Mouse (Mus musculus) heart, embryonic 12.5 days (tissue): ENCODE results near the gene Lpcat1. TPM values are rescaled to one million over a fixed set of nuclear protein-coding genes. Genes with fewer than 3 reads are reported as not detected.

Experiments
- ATAC-seq: fragments of 200-750 bp; cut with Nextera tagmentation; 2 replicates; pipeline ENCODE4 v1.8.0; 2017; ENCODE audit warnings: moderate TSS enrichment, moderate library complexity; ENCODE audit not compliant: insufficient number of reproducible peaks, low FRiP score
- H3K27ac ChIP-seq: fragments of 300-500 bp; sonication (generic); 2 replicates; pipeline ENCODE4 v1.5.1; 2016; ENCODE audit warnings: mild to moderate bottlenecking, moderate library complexity; ENCODE audit not compliant: poor library complexity, severe bottlenecking
- H3K27me3 ChIP-seq: fragments of 300-500 bp; sonication (generic); replicated peaks from 2 replicates; pipeline ENCODE4 v1.6.1; 2016; ENCODE audit warnings: mild to moderate bottlenecking, moderate library complexity
- H3K36me3 ChIP-seq: fragments of 300-500 bp; sonication (generic); 2 replicates; pipeline ENCODE4 v1.6.1; 2016; ENCODE audit warnings: mild to moderate bottlenecking, moderate library complexity
- H3K4me1 ChIP-seq: fragments of 300-500 bp; sonication (generic); replicated peaks from 2 replicates; pipeline ENCODE4 v1.6.1; 2016; ENCODE audit warnings: mild to moderate bottlenecking
- H3K4me2 ChIP-seq: fragments of 300-500 bp; sonication (generic); 2 replicates; pipeline ENCODE4 v1.6.1; 2016; ENCODE audit warnings: mild to moderate bottlenecking, moderate library complexity
- H3K4me3 ChIP-seq: fragments of 300-500 bp; sonication (generic); 2 replicates; pipeline ENCODE4 v1.5.1; 2016; ENCODE audit warnings: mild to moderate bottlenecking
- H3K9ac ChIP-seq: fragments of 300-500 bp; sonication (generic); 2 replicates; pipeline ENCODE4 v1.6.1; 2016; ENCODE audit warnings: mild to moderate bottlenecking, moderate library complexity
- H3K9me3 ChIP-seq: fragments of 300-500 bp; sonication (generic); replicated peaks from 2 replicates; pipeline ENCODE4 v1.6.1; 2016; ENCODE audit warnings: mild to moderate bottlenecking, moderate library complexity
- WGBS: fragments of 180-500 bp; shearing (Covaris S2); methylation state at CpG from one replicate; pipeline ENCODE4 v1.1.7; 2016; 5-methylcytosine and 5-hydroxymethylcytosine counted together
- polyA plus RNA-seq: library from polyadenylated mRNA; unstranded; fragments of >200 nt; fragmentation: Nextera tagmentation; extraction: Ambion mirVana; gene quantifications from 2 replicates; pipeline ENCODE4 v1.2.1, GENCODE M21; 2016

The Lpcat1 gene
- polyA plus RNA-seq, 1 experiment from 2014 or later: 24.1 TPM

DNA sequence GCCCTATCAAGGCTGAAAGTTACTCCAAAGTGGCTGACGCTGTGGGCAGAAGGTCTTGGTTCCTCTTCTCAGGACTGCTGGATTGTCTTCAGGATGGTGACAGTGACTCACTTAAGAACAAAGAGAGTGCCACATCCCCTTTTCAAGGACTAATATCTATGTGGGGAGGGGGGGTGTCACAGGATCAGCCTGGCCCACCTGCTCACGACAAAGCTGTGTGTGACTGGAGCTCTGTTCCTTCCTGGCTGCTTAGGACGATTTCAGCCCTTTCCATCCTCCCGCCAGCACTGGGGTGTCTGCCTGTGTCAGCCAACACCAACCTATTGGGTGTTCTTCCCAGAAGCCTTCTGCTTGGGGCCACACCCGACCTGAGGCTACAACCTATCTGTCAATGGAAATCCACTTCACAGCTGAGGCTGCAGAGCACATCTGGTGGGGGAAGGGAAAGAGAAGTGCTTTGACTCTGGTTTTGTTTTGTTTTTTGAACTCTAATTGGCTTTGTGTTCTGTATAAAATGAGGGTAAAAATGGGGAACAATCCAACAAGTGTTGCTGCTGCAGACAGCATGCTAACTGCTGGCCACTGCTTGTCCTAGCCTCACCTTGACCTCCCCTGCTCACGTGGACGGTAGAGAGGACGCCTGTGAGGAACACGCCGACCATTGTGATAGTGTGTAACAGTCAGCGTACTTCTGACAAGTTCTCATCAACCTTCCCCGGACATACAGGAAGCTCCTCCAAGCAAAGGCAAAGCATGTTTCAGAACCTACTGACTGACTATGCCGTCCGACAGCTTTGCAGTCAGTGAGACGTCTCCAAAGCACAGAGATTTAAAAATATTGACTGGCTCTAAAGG is 33.1 kb upstream of the Lpcat1 start:
- Histone ChIP-seq H3K9me3 (no peaks in the 10 kb centered on the region), H3K36me3 (no peaks in the 10 kb centered on the region), H3K4me1 (peaks cover 6% of the 10 kb centered on the region; the same call in 1 of the 2 replicates), H3K27me3 (0 out of 2 replicates have a peak, but pooled peaks cover under 1% of the 10 kb centered on the region), H3K9ac (no peak overlapping the region), H3K4me2 (no peak overlapping the region), H3K27ac (no peak overlapping the region), H3K4me3 (no peak overlapping the region)
- WGBS: 66% methylated on average over 15 of the region's 15 CpGs
- no peak for ATAC-seq

DNA sequence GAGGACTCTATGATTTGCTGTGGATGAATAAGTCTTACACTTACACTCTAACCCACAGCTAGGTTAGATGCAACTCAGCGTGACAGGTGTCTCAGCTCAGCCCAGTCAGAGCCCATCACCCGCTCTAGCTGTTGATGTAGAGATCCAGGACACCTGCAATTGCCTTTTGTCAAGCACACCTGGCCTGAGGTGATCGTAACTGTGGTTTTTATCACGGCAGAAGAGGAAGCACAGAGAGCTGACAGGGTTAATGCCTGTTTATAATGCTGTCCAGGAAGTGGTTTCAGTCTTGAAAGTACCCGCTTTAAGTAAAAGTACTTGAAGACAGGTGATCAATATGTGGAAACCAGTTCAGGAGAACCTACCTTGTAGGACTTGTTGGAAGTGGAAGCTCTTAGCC is 32.3 kb upstream of the Lpcat1 start:
- Histone ChIP-seq H3K27me3 (0 out of 2 replicates have a peak, but pooled peaks cover 5% of the 10 kb centered on the region), H3K9ac (no peak overlapping the region), H3K4me3 (no peak overlapping the region), H3K27ac (no peak overlapping the region), H3K4me2 (no peak overlapping the region), H3K4me1 (peaks cover 6% of the 10 kb centered on the region; the same call in 1 of the 2 replicates), H3K9me3 (no peaks in the 10 kb centered on the region), H3K36me3 (no peaks in the 10 kb centered on the region)
- no peak for ATAC-seq
- WGBS: 76% methylated on average over 5 of the region's 5 CpGs

DNA sequence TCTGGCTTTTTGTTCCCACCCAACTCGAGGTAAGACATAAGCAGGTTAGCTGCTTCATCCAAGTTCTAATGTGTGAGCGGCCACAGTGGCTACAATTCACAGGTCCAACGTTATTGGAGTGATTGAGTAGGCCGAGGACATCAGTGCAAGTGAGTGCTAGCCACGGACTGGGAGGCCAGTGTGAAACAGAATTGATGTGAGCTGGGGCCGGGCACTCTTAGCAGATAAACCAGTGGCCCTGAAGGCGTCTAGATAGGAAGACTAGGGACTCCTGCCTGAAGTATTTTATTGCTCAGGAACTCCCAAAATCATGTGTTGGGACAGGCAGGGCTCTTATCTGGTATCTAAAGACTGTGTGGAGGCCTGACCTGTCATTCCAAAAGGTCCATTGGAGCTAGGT is 31.3 kb upstream of the Lpcat1 start:
- Histone ChIP-seq H3K36me3 (no peaks in the 10 kb centered on the region), H3K4me1 (peaks cover 6% of the 10 kb centered on the region; the same call in 1 of the 2 replicates), H3K27ac (no peak overlapping the region), H3K9ac (no peak overlapping the region), H3K4me3 (no peak overlapping the region), H3K27me3 (0 out of 2 replicates have a peak, but pooled peaks cover 5% of the 10 kb centered on the region), H3K9me3 (no peaks in the 10 kb centered on the region), H3K4me2 (no peak overlapping the region)
- no peak for ATAC-seq
- WGBS: 72% methylated on average over 7 of the region's 7 CpGs

DNA sequence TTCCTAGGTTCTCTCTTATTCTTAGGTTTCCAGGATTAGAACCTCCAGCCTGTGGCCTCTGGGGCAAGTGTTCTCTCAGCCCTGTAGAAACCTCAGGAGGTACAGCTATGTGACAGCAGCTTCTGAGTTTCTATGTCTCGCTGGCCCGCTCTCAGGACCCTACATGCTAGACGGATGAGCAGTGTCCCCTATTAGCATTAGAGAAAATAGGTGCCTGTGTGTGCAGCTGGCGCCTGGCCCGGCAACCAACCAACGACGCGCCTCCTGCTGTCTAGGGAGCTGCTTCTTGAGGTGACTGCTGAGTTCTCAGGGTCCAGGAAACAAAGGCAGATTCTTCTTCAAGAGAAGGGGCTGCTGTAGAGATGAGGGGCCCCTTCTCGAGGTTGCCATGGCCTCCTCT is 27.9 kb upstream of the Lpcat1 start:
- H3K27ac ChIP-seq: no peak overlapping the region
- H3K9ac ChIP-seq: no peak overlapping the region
- WGBS: 78% methylated on average over 9 of the region's 9 CpGs
- no peak for ATAC-seq
- no peak overlapping the region for H3K4me3 ChIP-seq
- no peaks in the 10 kb centered on the region for H3K9me3 ChIP-seq
- no peak overlapping the region for H3K4me2 ChIP-seq
- H3K36me3 ChIP-seq: no peaks in the 10 kb centered on the region
- peaks cover 2% of the 10 kb centered on the region; the same call in 1 of the 2 replicates for H3K4me1 ChIP-seq
- H3K27me3 ChIP-seq: 0 out of 2 replicates have a peak, but pooled peaks cover 5% of the 10 kb centered on the region

DNA sequence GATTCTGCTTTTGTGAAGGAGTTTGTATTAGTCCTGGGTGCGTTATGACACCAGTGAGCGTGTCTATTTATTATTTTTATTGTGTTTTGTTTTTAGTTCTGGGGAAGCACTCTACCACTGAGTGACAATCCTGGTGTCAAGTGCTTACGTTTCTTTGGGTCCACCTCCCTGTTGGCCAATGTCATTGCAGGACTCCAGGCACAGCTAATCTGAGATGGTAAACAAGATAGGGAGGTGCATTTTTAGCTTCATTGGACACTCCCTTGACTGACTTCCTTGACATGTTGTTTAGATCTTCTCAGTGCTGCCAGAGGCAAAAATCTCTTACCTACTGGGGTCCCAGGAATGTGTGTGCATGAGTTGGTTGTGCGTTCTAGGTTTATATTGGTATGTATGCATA is 26.0 kb upstream of the Lpcat1 start:
- no peak for ATAC-seq
- Histone ChIP-seq H3K9ac (no peak overlapping the region), H3K9me3 (no peaks in the 10 kb centered on the region), H3K4me3 (no peak overlapping the region), H3K27ac (no peak overlapping the region), H3K36me3 (no peaks in the 10 kb centered on the region), H3K27me3 (0 out of 2 replicates have a peak, but pooled peaks cover 5% of the 10 kb centered on the region), H3K4me2 (no peak overlapping the region), H3K4me1 (peaks cover 10% of the 10 kb centered on the region)
- WGBS: 73% methylated on average over 4 of the region's 4 CpGs

DNA sequence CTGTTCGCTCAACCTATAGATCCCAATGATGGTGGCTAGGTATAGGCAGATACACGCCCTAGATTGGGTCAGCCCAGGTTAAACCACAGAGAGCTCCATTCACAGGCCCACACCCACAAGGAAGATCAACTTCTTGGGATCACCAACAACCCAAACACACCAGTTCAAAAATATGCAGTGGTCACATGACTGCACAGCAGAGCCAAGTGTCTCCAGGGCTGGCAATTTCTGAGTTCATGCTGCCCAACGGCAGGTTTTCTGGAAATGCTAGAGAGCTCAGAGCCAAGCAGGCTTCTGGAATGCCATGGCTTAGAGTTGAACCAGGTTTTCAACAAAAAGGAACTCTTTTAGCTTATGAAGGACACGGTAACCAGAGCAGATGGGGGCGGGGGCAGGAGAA is 25.3 kb upstream of the Lpcat1 start:
- H3K36me3 ChIP-seq: no peaks in the 10 kb centered on the region
- H3K9ac ChIP-seq: no peak overlapping the region
- 84% methylated on average over 5 of the region's 5 CpGs for WGBS
- H3K4me3 ChIP-seq: no peak overlapping the region
- 0 out of 2 replicates have a peak, but pooled peaks cover 5% of the 10 kb centered on the region for H3K27me3 ChIP-seq
- no peaks in the 10 kb centered on the region for H3K9me3 ChIP-seq
- H3K27ac ChIP-seq: no peak overlapping the region
- no peak for ATAC-seq
- H3K4me1 ChIP-seq: peaks cover 17% of the 10 kb centered on the region
- H3K4me2 ChIP-seq: no peak overlapping the region

DNA sequence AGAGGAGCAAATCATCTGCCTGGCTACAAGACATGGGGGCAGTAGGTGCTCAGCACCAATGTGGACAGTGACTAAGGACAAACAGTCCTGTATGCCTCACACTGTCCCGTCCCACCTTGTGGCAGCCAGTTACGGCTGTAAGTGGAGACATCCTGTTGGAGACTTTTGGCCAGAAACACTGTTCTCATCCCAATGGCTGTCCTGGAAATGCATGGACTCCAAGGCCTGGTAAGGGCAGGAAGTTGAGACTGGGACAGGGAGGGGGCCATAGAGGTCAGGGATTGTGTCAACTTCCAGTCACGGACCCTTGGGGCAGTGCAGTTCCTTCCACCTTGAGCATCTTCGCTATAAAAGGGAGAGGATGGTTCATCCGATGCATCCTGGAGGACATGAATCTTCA is 24.6 kb upstream of the Lpcat1 start:
- 76% methylated on average over 5 of the region's 5 CpGs for WGBS
- H3K9me3 ChIP-seq: no peaks in the 10 kb centered on the region

DNA sequence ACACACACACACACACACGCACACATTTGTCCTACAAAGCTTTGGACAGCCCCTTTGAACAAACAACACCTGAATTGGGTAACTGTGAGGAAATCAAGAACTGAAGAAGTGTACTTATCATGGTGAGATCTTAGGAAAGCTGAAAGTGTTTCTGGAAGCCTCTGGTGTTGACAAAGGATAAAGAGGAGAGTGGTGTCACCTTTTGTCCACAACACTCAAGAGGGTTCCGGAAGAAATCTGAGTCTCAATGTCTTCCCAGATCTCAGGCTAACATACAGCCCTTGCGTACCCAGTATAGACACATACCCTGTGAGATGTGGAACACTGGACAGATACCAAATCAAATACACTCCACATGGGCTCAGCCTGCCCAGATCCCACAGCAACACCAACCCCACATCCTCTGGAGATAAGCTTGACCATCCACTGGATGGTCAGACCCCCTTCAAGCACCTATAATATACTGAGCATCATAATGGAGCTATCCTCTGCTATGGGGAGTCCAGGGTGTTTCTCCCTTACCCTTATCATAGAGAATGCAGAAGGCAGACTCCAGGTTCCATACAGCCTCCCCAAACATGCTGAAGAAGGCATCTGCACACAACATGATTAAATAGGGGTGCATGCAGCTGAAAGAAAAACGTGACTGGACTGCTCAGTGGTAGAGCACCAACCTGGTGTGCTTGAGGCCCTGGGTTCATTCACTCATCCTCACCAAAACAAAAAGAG is 23.7 kb upstream of the Lpcat1 start:
- 0 out of 2 replicates have a peak, but pooled peaks cover 5% of the 10 kb centered on the region for H3K27me3 ChIP-seq
- no peaks in the 10 kb centered on the region for H3K9me3 ChIP-seq
- no peaks in the 10 kb centered on the region for H3K36me3 ChIP-seq
- no peak overlapping the region for H3K9ac ChIP-seq
- H3K4me3 ChIP-seq: no peak overlapping the region
- H3K27ac ChIP-seq: no peak overlapping the region
- WGBS: 77% methylated on average over 4 of the region's 4 CpGs
- H3K4me2 ChIP-seq: no peak overlapping the region
- peak; percentile 31; the same call in 1 of the 2 replicates for ATAC-seq
- peaks cover 22% of the 10 kb centered on the region for H3K4me1 ChIP-seq

More for the DNA sequence above, 24.6 kb upstream of the Lpcat1 start:
- H3K4me1 ChIP-seq: peaks cover 19% of the 10 kb centered on the region
- H3K9ac ChIP-seq: no peak overlapping the region
- 0 out of 2 replicates have a peak, but pooled peaks cover 5% of the 10 kb centered on the region for H3K27me3 ChIP-seq
- no peak overlapping the region for H3K4me3 ChIP-seq
- H3K4me2 ChIP-seq: no peak overlapping the region
- ATAC-seq: no peak
- H3K27ac ChIP-seq: no peak overlapping the region
- H3K36me3 ChIP-seq: no peaks in the 10 kb centered on the region

DNA sequence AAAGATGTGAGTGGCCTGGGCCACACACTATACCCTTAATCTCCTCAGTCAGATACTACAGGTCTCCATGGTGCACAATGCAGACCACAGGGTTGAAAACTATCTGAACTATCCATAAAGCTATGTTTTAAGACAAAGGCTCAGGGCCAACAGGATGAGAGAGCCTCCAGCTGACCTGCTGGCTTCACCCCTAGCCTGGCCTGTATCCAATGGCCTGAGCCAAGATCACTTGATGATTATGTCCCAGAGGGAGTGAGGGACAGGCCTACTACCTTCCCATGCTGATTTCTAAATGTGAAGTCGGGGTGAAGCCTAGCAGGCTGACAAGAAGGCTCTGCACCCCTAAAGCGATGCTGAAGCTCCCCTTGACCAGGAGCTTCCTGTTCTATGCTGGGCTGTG is 21.9 kb upstream of the Lpcat1 start:
- H3K4me1 ChIP-seq: peaks cover 22% of the 10 kb centered on the region
- no peak overlapping the region for H3K4me2 ChIP-seq
- no peak for ATAC-seq
- no peaks in the 10 kb centered on the region for H3K9me3 ChIP-seq
- H3K36me3 ChIP-seq: no peaks in the 10 kb centered on the region
- no peak overlapping the region for H3K4me3 ChIP-seq
- no peak overlapping the region for H3K27ac ChIP-seq
- 69% methylated on average over 2 of the region's 2 CpGs for WGBS
- no peaks in the 10 kb centered on the region; the same call in 1 of the 2 replicates for H3K27me3 ChIP-seq
- no peak overlapping the region for H3K9ac ChIP-seq

DNA sequence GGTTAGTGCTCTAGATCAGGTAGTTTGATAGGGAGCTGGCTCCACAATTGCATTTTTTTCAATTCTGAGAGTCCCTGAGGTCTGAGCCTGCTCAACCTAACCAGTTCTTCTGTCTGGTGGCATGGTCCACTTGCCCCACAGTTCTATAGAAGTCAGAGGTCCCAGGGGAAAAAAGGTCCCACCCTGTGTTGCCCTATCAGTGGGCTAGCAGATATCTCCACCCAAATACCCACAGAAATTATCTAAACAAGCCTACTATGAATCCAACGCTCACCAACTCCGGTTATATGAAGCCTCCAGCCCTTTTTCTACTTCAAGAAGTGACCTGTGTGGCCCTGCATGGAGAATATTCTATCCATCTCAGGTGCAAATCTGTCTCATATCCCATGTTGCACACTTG is 20.9 kb upstream of the Lpcat1 start:
- Histone ChIP-seq H3K36me3 (no peaks in the 10 kb centered on the region), H3K9me3 (no peaks in the 10 kb centered on the region), H3K4me2 (no peak overlapping the region), H3K9ac (no peak overlapping the region), H3K4me3 (no peak overlapping the region), H3K27ac (no peak overlapping the region), H3K4me1 (peaks cover 22% of the 10 kb centered on the region), H3K27me3 (no peaks in the 10 kb centered on the region; the same call in none of the 2 replicates)
- 55% methylated on average over 2 of the region's 2 CpGs for WGBS
- ATAC-seq: 0 out of 2 replicates have a peak, but pooled peaks have one; percentile 33

DNA sequence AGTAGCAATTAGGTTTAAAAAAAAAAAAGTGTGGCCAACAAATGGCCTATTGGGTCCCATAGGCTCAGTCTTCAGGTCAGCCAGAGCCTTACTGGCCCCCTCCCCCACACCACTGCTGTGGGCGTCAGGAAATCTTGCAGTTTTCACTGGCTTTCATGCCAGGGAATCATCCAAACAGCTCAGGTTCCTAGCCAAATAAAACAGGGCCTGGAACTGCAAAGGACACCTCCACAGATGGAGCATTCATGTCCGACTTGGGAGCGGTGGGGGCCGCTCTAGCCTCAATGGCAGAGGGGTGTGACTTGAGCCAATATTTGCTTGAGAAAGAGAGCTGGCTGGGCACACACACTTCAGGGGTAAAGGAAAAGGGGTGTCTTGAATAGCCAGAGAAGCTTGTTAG is 20.5 kb upstream of the Lpcat1 start:
- Histone ChIP-seq H3K4me3 (no peak overlapping the region), H3K9me3 (no peaks in the 10 kb centered on the region), H3K36me3 (no peaks in the 10 kb centered on the region), H3K4me1 (peaks cover 22% of the 10 kb centered on the region), H3K9ac (no peak overlapping the region), H3K4me2 (no peak overlapping the region), H3K27ac (peak overlapping the region; percentile 44; the same call in 1 of the 2 replicates), H3K27me3 (no peaks in the 10 kb centered on the region; the same call in none of the 2 replicates)
- ATAC-seq: peak; percentile 33; the same call in 1 of the 2 replicates
- 60% methylated on average over 4 of the region's 4 CpGs for WGBS
